Mouse (Mus musculus) CH12.LX (cell line): ENCODE measurements around the gene Klhl11.

Experiments used
- CHD2 ChIP-seq: IDR thresholded peaks from 2 replicates; pipeline ENCODE4 v1.6.1; 2011; ENCODE audit warnings: low read length, improper control_type of control experiment
- CTCF ChIP-seq, 2 experiments: IDR thresholded peaks in 1 of 2; conservative IDR thresholded peaks in 1 of 2; 2 replicates each; pipeline ENCODE4 v1.5.1; 2011 to 2012; ENCODE audit warnings: low read depth in 2 of 2, low read length in 2 of 2, improper control_type of control experiment in 1 of 2, inconsistent platforms in 1 of 2, mild to moderate bottlenecking in 1 of 2, moderate library complexity in 1 of 2
- EP300 ChIP-seq: IDR thresholded peaks from 2 replicates; pipeline ENCODE4 v1.6.1; 2011; ENCODE audit warnings: low read length, improper control_type of control experiment
- ETS1 ChIP-seq: conservative IDR thresholded peaks from 2 replicates; pipeline ENCODE4 v1.6.1; 2012; ENCODE audit warnings: low read depth, mild to moderate bottlenecking, inconsistent platforms, low read length, improper control_type of control experiment, moderate library complexity
- MAX ChIP-seq: IDR thresholded peaks from 2 replicates; pipeline ENCODE4 v1.6.1; 2011; ENCODE audit warnings: low read length, improper control_type of control experiment
- MEF2A ChIP-seq: IDR thresholded peaks from 2 replicates; pipeline ENCODE4 v1.6.1; 2014; ENCODE audit warnings: low read depth, mild to moderate bottlenecking, inconsistent platforms, low read length, improper control_type of control experiment, borderline replicate concordance
- POLR2A ChIP-seq: IDR thresholded peaks from 2 replicates; pipeline ENCODE4 v1.6.1; 2011; ENCODE audit warnings: low read depth, mild to moderate bottlenecking, improper control_type of control experiment, low read length
- USF1 ChIP-seq: IDR thresholded peaks from 2 replicates; pipeline ENCODE4 v1.6.1; 2014; ENCODE audit warnings: low read depth, mild to moderate bottlenecking, inconsistent platforms, low read length, improper control_type of control experiment
- ZC3H11A ChIP-seq: IDR thresholded peaks from 2 replicates; pipeline ENCODE4 v1.6.1; 2012; ENCODE audit warnings: low read depth, mild to moderate bottlenecking, inconsistent platforms, low read length, improper control_type of control experiment
- ZKSCAN1 ChIP-seq: IDR thresholded peaks from 2 replicates; pipeline ENCODE4 v1.6.1; 2012; ENCODE audit warnings: low read depth, inconsistent platforms, low read length, improper control_type of control experiment, borderline replicate concordance

GRCm38 (mm10) chr11:100465833-100466232 lies 6.7 kb downstream of the Klhl11 start:
- no peak for TF ChIP-seq ZC3H11A
- no peak for TF ChIP-seq POLR2A
- no peak for TF ChIP-seq EP300
- TF ChIP-seq CTCF (conservative IDR thresholded peaks at IDR 0.05 in 1 of 2, IDR thresholded peaks at IDR 0.05 in 1 of 2; ENCODE audit: low read depth in 2 of 2, low read length in 2 of 2) = no peak
- no peak for TF ChIP-seq ETS1
- TF ChIP-seq USF1 = no peak
- TF ChIP-seq CHD2 = no peak
- TF ChIP-seq ZKSCAN1 = no peak
- no peak for TF ChIP-seq MAX
- no peak for TF ChIP-seq MEF2A
